Mouse (Mus musculus) bone marrow, adult 2 months (tissue): Measurements from ENCODE around the gene Ehbp1l1. TPM values are rescaled to one million over a fixed set of nuclear protein-coding genes. Genes with fewer than 3 reads are reported as not detected.
"Not testable (repeated sequence)": the region's sequence is repeated elsewhere in the genome, so short reads cannot be mapped to it uniquely, and the experiment has no call there.

Source experiments
- H3K27ac ChIP-seq: fragments of 200-500 bp; 2 replicates; pipeline ENCODE4 v1.5.1; 2012; ENCODE audit warnings: low read depth, mild to moderate bottlenecking, control low read depth, inconsistent platforms, low read length; ENCODE audit not compliant: control insufficient read depth, poor library complexity, insufficient read depth
- H3K4me1 ChIP-seq: fragments of 200-500 bp; 2 replicates; pipeline ENCODE4 v1.6.1; 2011; ENCODE audit warnings: low read length; ENCODE audit not compliant: control insufficient read depth, insufficient read depth
- H3K4me3 ChIP-seq: fragments of 200-500 bp; replicated peaks from 2 replicates; pipeline ENCODE3; 2011; ENCODE audit warnings: mild to moderate bottlenecking, low read depth, low read length, control low read depth; ENCODE audit not compliant: control insufficient read depth
- CTCF ChIP-seq: fragments of 200-500 bp; IDR thresholded peaks from 2 replicates; pipeline ENCODE4 v1.5.1; 2011; ENCODE audit warnings: low read length, control low read depth; ENCODE audit not compliant: control insufficient read depth, insufficient read depth
- POLR2A ChIP-seq: fragments of 200-500 bp; IDR thresholded peaks from 2 replicates; pipeline ENCODE4 v1.6.1; 2011; ENCODE audit warnings: low read depth, mild to moderate bottlenecking, control low read depth, low read length, borderline replicate concordance; ENCODE audit not compliant: control insufficient read depth
- WGBS: fragments of 180-500 bp; shearing (Covaris S2); methylation state at CpG from one replicate; pipeline ENCODE4 v1.1.7; 2018; 5-methylcytosine and 5-hydroxymethylcytosine counted together
- polyA plus RNA-seq: library from polyadenylated mRNA; stranded (reverse); fragments of >200 nt; gene quantifications from 2 replicates; pipeline ENCODE4 v1.2.4, GENCODE M21; 2011; ENCODE audit warnings: low replicate concordance; ENCODE audit not compliant: missing spikeins, insufficient read depth, insufficient read length

Ehbp1l1 gene
- polyA plus RNA-seq, 1 experiment: 224 TPM

- H3K27ac ChIP-seq: peak overlapping the region; percentile 94
- H3K4me1 ChIP-seq: peaks cover 2% of the 10 kb centered on the region; the same call in 1 of the 2 replicates
- TF ChIP-seq CTCF (no peak), POLR2A (no peak)
- WGBS: 16% methylated on average over 15 of the region's 15 CpGs
- peak overlapping the region; percentile 84 for H3K4me3 ChIP-seq
These were observed 35.8 kb downstream of the Ehbp1l1 start for GRCm38 (mm10) chr19:5690343-5690735.

- peak overlapping the region; percentile 94 for H3K27ac ChIP-seq
- H3K4me3 ChIP-seq: peak overlapping the region; percentile 84
- TF ChIP-seq CTCF: no peak
- peak; percentile 71 for TF ChIP-seq POLR2A
- WGBS: 1% methylated on average over 42 of the region's 42 CpGs
- peaks cover 2% of the 10 kb centered on the region; the same call in 1 of the 2 replicates for H3K4me1 ChIP-seq
These were observed 36.4 kb downstream of the Ehbp1l1 start for GRCm38 (mm10) chr19:5689565-5690342.

GRCm38 (mm10) chr19:5689088-5689428, 37.1 kb downstream of the Ehbp1l1 start:
- WGBS: 0% methylated on average over 7 of the region's 7 CpGs
- Histone ChIP-seq H3K27ac (peak overlapping the region; percentile 94), H3K4me1 (peaks cover 2% of the 10 kb centered on the region; the same call in 1 of the 2 replicates), H3K4me3 (peak overlapping the region; percentile 84)
- TF ChIP-seq CTCF: no peak
- TF ChIP-seq POLR2A: no peak

- peak within 1 kb of the TSS; percentile 94 for H3K27ac ChIP-seq
- TF ChIP-seq POLR2A: peak; percentile 67; the same call in 1 of the 2 replicates
- TF ChIP-seq CTCF: no peak
- WGBS: under 1% methylated on average over 69 of the region's 69 CpGs
- peak within 1 kb of the TSS; percentile 84 for H3K4me3 ChIP-seq
- peaks cover 2% of the 10 kb centered on the region; the same call in 1 of the 2 replicates for H3K4me1 ChIP-seq
These were observed 37.7 kb downstream of the Ehbp1l1 start, which contains the start of the genes Map3k11 and Pcnx3 for GRCm38 (mm10) chr19:5688200-5689087. Gene Map3k11 (plus strand): TSS chr19:5688742. Gene Pcnx3 (minus strand): TSS chr19:5688908.

- 35% methylated on average over 9 of the region's 9 CpGs for WGBS
- no peak for TF ChIP-seq POLR2A
- TF ChIP-seq CTCF: no peak
- H3K27ac ChIP-seq: peak overlapping the region; percentile 94
- H3K4me3 ChIP-seq: peak overlapping the region; percentile 78
- peaks cover 2% of the 10 kb centered on the region; the same call in 1 of the 2 replicates for H3K4me1 ChIP-seq
These were observed 38.4 kb downstream of the Ehbp1l1 start for GRCm38 (mm10) chr19:5687738-5688137.

- H3K4me3 ChIP-seq, H3K4me1 ChIP-seq, H3K27ac ChIP-seq: not testable (repeated sequence)
- WGBS: 91% methylated on average over 12 of the region's 12 CpGs
These were observed 39.2 kb downstream of the Ehbp1l1 start for GRCm38 (mm10) chr19:5686954-5687353.

GRCm38 (mm10) chr19:5686437-5686836, 39.7 kb downstream of the Ehbp1l1 start:
- H3K4me1 ChIP-seq: peaks cover 2% of the 10 kb centered on the region; the same call in 1 of the 2 replicates
- no peak overlapping the region for H3K4me3 ChIP-seq
- H3K27ac ChIP-seq: no peak overlapping the region
- WGBS: 91% methylated on average over 13 of the region's 13 CpGs
- TF ChIP-seq POLR2A: no peak
- TF ChIP-seq CTCF: no peak

- TF ChIP-seq POLR2A: no peak
- no peak for TF ChIP-seq CTCF
- H3K4me3 ChIP-seq: no peak overlapping the region
- H3K27ac ChIP-seq: no peak overlapping the region
- H3K4me1 ChIP-seq: peaks cover 2% of the 10 kb centered on the region; the same call in 1 of the 2 replicates
- WGBS: 90% methylated on average over 11 of the region's 11 CpGs
These were observed 40.3 kb downstream of the Ehbp1l1 start for GRCm38 (mm10) chr19:5685861-5686260.
